Mouse (Mus musculus) layer of hippocampus, adult 11-12 months (tissue): ENCODE measurements around the gene Trak1.
A peak's percentile ranks its signal among the peaks of the same experiment; 100 is the strongest.
"Not testable (repeated sequence)": the region's sequence is repeated elsewhere in the genome, so short reads cannot be mapped to it uniquely, and the experiment has no call there.

Experiments
- DNase-seq: peaks from one replicate; pipeline ENCODE4 v3.0.0; 2022; ENCODE audit warnings: low spot score

Trak1 gene

GRCm38 (mm10) chr9:121320433-121320832 lies 23.1 kb downstream of the Trak1 start:
- DNase-seq, result no peak

DNA sequence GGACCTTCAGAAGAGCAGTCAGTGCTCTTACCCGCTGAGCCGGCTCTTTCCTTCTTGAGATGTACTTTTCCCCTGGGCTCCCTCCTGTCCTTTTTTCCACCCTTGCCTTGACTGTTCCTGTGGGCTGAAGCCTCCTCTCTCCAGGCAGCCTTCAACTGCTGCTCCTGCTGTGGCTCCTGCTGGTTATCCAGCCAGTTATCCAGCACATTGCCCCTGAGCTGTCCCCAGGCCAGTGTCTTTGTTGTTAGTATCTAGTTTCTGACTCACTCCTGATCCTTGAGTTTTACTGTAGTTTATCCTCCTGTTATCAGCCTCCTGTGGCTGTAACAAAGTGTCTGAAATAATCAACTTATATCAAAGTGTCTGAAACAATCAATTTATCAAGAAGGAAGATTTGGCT lies 23.8 kb downstream of the Trak1 start:
- DNase-seq, result no peak

GRCm38 (mm10) chr9:121322034-121322433 lies 24.7 kb downstream of the Trak1 start:
- no peak for DNase-seq

DNA sequence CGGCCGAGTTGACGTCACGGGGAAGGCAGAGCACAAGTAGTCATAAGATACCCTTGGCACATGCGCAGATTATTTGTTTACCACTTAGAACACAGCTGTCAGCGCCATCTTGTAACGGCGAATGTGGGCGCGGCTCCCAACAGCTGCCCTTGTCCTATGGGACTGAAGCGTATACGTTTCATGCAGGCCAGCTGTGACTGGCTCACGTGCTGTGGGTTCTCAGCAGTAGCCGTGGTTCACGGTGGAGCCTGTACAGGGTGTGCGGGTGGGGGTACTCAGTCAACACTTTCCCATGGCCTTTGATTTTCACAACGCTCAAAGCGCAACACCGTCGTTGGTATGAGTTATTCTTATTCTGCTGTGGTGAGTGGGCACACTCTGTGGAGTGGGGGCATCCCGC lies 31.0 kb downstream of the Trak1 start:
- DNase-seq, result not testable (repeated sequence)

- DNase-seq, result no peak
Observed at GRCm38 (mm10) chr9:121329181-121329580, 31.9 kb downstream of the Trak1 start.

GRCm38 (mm10) chr9:121330065-121330464 lies 32.8 kb downstream of the Trak1 start:
- no peak for DNase-seq

DNA sequence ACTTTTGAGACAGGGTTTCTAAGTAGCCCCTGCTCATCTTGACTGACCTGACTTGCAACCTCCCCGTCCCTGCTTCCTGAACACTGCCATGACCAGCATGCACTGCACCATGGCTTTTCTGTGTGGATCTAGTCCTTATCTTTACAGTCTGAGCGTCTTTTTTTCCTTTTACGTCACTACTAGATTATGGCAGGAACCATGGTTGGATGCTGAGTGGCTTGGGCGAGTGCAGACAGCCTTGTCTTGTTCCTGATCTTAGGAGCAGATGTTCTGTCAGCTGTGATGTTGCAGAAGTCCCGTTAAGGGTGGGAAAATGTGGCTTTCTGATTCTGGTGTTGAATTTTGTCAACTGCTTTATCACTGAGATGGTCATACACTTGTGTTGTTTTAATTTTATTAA lies 34.1 kb downstream of the Trak1 start:
- no peak for DNase-seq

GRCm38 (mm10) chr9:121331878-121332630 lies 34.8 kb downstream of the Trak1 start:
- no peak for DNase-seq

DNA sequence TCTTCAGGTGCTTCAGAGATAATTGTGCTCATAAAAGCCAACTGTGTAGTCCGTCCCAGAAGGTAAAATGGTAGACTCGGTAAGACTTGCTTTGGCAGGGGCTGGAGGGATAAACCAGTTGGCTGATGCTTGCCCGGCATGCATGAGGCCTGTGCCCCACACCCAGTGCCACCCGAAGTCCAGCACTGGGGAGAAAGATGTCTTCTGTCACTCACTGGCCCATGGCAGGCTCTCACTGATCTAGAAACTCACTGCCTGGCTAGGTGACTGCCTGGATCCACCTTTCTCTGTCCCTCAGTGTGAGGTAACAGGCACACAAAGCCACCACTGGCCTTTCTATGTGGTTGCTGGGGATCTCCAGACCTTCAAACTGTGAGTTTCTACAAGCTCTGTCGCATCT lies 36.3 kb downstream of the Trak1 start:
- DNase-seq, result no peak

GRCm38 (mm10) chr9:121334311-121334851 lies 37.1 kb downstream of the Trak1 start:
- DNase-seq, result no peak

GRCm38 (mm10) chr9:121335568-121335967 lies 38.3 kb downstream of the Trak1 start:
- no peak for DNase-seq

DNA sequence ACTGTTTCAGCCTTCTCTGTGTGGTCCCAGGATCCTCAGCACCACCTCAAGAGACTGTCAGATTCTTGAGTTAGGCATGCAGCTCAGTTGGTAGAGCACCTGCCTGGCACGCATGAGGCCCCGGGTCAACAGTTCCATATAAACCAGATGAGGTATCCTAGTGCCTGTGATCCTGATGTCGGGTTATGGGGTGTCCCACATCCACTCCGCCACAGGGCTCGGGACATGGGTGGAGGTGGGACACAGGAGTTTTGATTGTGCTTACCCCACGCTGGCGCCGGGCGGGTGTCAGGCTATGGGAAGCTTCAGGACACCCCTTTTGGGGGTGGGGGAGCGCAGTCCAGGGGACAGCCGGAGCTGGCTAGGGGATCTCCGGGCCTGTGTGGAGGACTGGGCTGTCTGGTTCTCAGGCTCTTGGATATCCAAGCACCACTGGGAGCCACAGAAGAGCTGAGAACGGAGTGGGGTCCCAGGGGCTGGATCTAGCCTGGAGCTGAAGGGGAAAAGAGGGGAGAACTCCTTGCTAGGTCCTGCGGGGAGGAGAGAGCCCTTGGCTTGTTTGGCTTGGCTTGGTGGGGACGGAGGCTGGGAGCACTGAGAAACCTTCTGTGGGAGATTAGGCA lies 39.1 kb downstream of the Trak1 start:
- DNase-seq, result no peak

GRCm38 (mm10) chr9:121337216-121337937 lies 40.1 kb downstream of the Trak1 start:
- DNase-seq, result no peak

GRCm38 (mm10) chr9:121337938-121338289 lies 40.6 kb downstream of the Trak1 start:
- no peak for DNase-seq

DNA sequence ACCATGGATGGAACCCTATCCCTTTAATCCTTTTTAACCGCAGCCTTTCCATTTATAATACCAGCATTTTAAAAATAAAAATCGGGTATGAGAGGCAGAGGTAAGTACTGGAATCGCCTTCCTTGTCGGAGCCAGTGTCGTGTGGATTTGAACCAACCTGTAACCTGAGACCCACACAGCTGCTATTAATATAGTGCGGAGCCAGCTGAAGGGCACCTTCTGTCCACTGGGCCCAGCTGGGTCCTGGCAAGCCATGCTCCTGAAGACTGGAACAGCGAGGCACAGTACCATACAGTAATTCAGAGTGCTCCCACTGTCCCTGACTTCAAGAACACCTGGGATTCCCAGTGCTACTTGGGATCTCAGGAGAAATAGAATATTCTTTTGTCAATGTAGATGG lies 44.5 kb downstream of the Trak1 start:
- DNase-seq, result no peak

DNA sequence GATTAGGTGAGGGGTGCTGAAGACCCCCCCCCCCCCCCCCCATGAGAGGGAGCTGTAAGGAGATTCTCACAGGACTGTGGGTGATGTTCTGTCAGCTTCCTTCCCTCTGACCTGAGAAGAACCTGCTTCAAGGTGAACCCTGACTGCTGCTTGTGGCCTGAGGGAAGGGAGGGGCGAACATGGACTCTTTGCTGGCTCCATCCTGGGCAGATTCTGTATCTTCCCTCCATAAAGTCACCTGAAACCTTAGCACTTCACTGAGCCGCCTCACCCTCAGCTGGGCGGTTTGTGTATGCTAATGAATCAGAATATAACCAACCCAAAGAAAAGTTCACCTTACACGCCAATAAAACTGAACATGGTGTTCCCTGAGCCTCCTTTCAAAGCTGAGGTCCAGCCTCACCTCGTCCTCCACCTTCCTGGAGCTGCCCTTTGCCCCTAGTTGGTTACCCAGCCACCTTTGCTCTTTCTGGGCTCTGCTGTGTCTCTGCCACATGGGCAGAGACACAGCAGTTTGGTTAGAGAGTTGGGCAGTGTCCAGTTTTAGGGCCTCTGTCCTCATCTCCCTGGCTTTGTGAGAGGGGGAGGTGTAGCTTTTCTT lies 45.3 kb downstream of the Trak1 start:
- DNase-seq, result no peak

DNA sequence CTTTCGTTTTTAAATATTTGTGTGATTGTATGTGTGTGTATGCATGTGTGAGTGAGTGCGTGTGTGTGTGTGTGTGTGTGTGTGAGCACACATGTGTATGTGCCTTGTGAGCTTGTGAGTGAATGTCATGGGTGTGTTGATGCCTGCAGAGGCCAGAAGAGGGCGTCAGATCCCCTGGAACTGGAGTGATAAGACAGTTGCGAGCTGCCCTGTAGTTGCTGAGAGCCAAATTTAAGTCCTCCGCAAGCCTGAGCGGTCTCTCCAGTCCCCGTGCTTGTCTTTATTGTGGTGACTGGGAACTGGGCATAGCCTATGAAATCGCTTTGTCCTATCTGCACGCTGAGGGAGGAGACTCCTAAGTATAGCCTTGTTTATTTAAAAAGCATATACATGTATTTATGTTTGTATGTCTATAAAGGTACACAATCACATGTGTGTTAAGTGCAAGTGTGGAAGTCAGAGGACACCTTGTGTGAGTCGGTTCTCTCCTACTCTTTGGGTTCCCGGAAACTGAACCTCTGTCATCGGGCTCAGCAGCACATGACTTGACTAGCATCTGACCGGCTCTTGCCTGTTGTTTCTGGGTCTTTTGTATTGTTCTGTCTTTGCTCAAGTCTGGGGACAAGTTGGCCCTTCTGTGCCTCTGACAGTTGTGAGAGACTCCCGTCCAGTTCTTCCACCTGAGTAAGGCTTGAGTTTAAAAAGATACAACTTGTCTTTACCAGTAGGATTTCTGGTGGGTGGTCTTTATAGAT lies 46.0 kb downstream of the Trak1 start:
- no peak for DNase-seq

DNA sequence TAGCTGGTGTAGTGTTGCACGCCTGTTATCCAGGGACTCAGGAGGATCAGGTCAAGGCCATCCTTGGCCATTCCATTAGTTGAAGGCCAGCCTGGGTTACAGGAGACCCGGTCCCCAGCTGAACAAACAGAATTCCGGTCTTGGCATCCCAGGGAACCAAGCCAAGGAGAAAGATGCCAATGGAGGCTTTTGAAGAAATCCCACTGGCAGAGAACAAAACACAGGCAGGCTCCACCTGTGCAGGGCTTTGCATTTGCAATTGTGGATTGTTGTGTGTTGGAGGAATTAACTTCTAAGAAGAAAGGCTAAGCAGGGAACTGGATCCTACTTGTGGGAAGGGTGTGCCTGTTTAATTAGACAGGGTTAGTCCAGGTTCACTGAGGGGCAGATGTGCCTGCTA lies 47.0 kb downstream of the Trak1 start:
- no peak for DNase-seq

DNA sequence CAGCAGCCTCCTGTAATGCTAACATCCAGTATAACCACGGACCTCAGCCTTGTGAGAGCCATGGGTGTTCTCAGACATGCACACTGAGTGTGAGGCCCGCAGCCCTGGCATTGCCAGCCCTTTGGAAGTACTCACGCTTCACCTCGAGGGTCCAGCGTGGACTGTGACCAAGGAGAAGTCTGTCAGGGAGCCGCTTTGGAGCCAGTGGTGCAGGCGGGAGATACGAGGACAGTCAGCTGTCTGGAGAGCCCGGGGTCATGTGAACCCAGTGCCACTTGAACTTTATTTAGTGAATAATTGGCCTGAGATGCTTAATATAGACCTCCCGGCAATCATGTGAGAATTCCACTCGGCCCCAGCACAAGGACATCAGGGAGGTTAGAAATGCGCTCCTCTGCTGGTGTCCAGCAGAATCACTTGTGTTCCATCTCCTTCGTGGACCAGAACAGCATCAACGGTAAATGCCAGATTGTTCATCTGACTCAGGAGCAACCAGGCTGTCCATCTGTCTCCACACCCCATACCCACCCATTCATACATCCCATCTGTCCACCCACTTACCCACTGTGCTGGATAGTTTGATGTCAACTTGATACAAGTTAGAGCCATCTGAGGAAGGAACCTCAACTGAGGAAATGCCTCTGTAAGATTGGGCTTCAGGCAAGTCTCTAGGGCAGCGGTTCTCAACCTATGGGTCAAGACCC lies 48.3 kb downstream of the Trak1 start:
- no peak for DNase-seq

GRCm38 (mm10) chr9:121346635-121347034 lies 49.3 kb downstream of the Trak1 start:
- DNase-seq, result no peak

GRCm38 (mm10) chr9:121347981-121348380 lies 50.7 kb downstream of the Trak1 start:
- DNase-seq, result peak; percentile 60
